Mouse (Mus musculus): Measurements from ENCODE around the gene Antxr1. TPM values are rescaled to one million over a fixed set of nuclear protein-coding genes. Genes with fewer than 3 reads are reported as not detected.

Antxr1 gene
- total RNA-seq, 2 experiments from 2014 or later, result 12.7 to 15.7 TPM

DNA sequence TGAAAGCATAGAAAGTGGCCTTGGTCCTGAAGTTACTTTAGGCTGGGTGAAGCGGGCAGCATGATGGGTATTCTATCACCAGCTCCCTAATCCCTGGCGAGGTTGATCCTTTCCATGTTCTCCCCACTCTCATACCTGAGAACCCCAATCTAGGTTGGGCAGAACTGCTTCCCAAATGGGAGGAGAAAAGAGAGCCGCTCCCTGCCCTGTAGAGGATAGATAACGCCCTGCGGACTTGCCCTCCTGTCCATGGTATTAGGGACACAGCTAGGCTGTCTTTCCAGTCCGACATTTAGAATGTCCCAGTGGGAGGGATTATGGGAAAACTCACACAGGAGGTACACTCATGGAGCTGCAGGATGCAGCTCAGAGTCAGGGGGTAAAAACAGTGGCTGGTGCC lies 165.3 kb downstream of the Antxr1 start:
- TF ChIP-seq CTCF (IDR thresholded peaks at IDR 0.05), result no peak
- DNase-seq (ENCODE audit: extremely low spot score in 1 of 2, low spot score in 2 of 2), result no peak

GRCm38 (mm10) chr6:87168021-87168420 lies 167.6 kb downstream of the Antxr1 start:
- DNase-seq (ENCODE audit: extremely low spot score in 1 of 2, low spot score in 2 of 2), result no peak
- intact Hi-C loops (cut with DNase I), result loop anchor here (5.0 kb wide), 1 partner anchor 89 kb away; no protein-coding TSS in a partner anchor
- no peak for TF ChIP-seq CTCF (IDR thresholded peaks at IDR 0.05)
- no peak overlapping the region for H3K27ac ChIP-seq
- H3K4me3 ChIP-seq, result no peak overlapping the region

More for the DNA sequence above, 165.3 kb downstream of the Antxr1 start:
- intact Hi-C loops (cut with DNase I), result no loop called here
- Histone ChIP-seq H3K27ac (no peak overlapping the region), H3K4me3 (no peak overlapping the region)

DNA sequence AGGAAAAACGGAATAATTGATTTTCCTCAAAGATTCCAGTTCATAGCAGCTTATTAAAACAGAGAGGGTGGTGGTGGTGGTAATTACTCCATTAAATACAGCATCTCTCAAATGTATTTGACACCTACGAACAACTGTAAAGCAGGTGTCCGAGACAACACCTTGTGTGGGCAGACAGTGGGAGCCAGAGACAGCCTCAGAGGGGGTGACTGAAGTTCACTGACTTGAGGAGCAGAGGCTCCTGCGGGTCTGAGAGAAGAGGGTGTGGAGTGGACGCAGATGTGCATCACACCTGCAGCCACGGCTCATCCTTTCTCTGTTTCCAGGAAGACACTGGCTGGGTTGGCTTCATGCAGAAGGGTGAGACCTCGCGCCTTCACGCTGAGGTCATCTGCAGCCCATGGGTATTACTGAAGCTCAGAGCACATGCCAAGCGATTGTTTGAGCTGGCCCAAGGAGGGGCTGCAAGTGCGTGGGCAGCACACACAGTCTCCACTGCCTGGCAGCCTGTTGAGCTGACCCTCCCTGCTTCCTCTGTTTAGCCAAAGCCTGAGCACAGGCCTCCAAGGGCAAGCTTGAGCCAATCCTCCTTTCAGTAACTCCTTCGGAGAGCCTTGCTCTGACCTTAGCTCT lies 168.8 kb downstream of the Antxr1 start:
- intact Hi-C loops (cut with DNase I), result loop anchor here (5.0 kb wide), 1 partner anchor 91 kb away; no protein-coding TSS in a partner anchor
- H3K27ac ChIP-seq, result peak overlapping the region; percentile 83; the same call in 1 of the 2 replicates

GRCm38 (mm10) chr6:87165536-87166311 lies 169.9 kb downstream of the Antxr1 start:
- no peak for TF ChIP-seq CTCF (IDR thresholded peaks at IDR 0.05)
- DNase-seq (ENCODE audit: extremely low spot score in 1 of 2, low spot score in 2 of 2), result peak; percentile 30 to 52
- intact Hi-C loops (cut with DNase I), result loop anchor here (1.0 to 5.0 kb wide), 2 partner anchors 18 to 92 kb away; no protein-coding TSS in a partner anchor
- peak overlapping the region; percentile 83 for H3K27ac ChIP-seq
- no peak overlapping the region for H3K4me3 ChIP-seq

More for the DNA sequence above, 168.8 kb downstream of the Antxr1 start:
- DNase-seq (ENCODE audit: extremely low spot score in 1 of 2, low spot score in 2 of 2), result no peak
- TF ChIP-seq CTCF (IDR thresholded peaks at IDR 0.05), result no peak
- H3K4me3 ChIP-seq, result no peak overlapping the region

DNA sequence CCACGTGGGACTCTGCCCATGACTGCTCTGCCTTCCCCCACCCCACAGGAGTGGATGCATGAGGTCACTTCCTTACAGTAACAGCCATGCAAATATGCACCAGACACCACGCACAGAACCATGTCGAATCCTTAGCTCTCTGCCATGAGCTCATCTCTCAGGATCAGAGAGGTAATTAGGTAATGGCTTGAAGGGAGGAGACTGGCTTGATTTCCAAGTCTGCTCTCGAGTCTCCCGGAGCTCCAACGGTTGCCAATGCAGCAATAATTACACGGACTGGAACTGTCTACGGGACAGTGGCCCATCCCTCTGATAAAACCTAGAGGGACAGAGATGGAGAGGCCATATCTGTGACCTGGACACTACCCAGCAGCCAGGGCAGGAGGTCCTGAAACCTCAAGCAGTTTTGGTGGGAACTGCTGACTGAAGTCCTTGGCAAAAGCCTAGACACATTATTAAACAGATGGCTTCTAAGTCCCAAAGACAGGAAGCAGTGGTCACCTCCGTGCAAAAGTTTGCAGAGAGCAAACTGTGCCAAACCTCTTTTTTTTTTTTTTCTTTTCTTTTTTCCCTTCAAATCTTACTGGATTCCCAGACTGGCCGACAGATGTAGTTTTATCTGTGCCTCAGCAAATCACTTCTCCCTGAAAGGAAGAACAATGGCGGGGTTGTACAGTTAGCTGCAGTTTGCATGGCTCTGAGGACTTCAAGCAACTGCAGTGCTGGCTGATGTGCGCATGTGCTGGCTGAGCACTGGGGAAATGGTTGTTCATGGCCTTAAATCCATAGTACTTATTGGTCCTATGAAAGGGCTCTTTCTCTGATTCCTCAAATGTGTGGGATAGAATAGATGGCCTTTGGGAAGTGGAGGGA lies 174.0 kb downstream of the Antxr1 start:
- intact Hi-C loops (cut with DNase I), result no loop called here
- DNase-seq (ENCODE audit: extremely low spot score in 1 of 2, low spot score in 2 of 2), result no peak
- Histone ChIP-seq H3K4me3 (no peak overlapping the region), H3K27ac (no peak overlapping the region)
- TF ChIP-seq CTCF (IDR thresholded peaks at IDR 0.05), result no peak

GRCm38 (mm10) chr6:87160196-87160595 lies 175.4 kb downstream of the Antxr1 start:
- no peak for TF ChIP-seq CTCF (IDR thresholded peaks at IDR 0.05)
- intact Hi-C loops (cut with DNase I), result no loop called here

GRCm38 (mm10) chr6:87158062-87158623 lies 177.5 kb downstream of the Antxr1 start:
- Histone ChIP-seq H3K4me3 (no peak overlapping the region), H3K27ac (no peak overlapping the region; the same call in 1 of the 2 replicates)
- intact Hi-C loops (cut with DNase I), result no loop called here
- TF ChIP-seq CTCF (IDR thresholded peaks at IDR 0.05), result no peak
- DNase-seq (ENCODE audit: extremely low spot score in 1 of 2, low spot score in 2 of 2), result no peak

More at GRCm38 (mm10) chr6:87160196-87160595, 175.4 kb downstream of the Antxr1 start:
- Histone ChIP-seq H3K4me3 (no peak overlapping the region), H3K27ac (no peak overlapping the region)
- no peak for DNase-seq (ENCODE audit: extremely low spot score in 1 of 2, low spot score in 2 of 2)

DNA sequence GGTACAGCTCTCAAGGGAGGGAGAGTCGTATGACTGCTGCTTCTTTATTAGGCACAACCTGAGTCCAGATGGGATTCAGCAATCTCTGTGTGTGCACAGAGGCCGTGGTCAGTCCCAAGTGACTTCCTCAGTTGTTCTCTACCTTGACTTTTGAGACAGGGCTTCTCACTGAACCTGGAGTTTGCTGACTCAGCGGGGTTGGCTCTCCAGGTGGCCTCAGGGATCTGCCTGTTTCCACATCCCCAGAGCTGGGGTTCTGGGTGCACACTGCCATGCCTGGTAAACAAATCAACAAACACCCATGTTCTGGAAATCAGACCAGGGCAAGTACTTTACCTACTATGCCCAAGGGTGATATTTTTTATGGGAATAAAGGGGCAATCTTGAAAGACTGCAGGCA lies 181.8 kb downstream of the Antxr1 start:
- H3K4me3 ChIP-seq, result no peak overlapping the region
- TF ChIP-seq CTCF (IDR thresholded peaks at IDR 0.05), result no peak
- no peak for DNase-seq (ENCODE audit: extremely low spot score in 1 of 2, low spot score in 2 of 2)
- H3K27ac ChIP-seq, result no peak overlapping the region
- intact Hi-C loops (cut with DNase I), result no loop called here

DNA sequence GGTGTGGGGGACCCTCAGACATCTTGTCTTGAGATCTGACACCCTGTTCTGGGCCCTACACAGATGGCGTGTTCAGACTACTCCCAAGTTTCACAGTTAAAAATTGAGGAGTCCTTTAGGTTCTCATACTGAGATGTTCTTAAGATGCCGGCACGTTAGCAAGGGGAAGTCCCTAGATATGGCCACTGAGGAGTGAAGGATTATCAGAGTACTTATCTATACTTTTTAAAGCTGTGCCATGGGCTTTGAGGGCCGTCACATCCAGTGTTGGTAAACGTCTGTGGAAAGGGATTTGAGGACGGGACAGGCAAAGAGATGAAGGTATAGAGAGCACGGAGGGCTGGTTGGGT lies 182.4 kb downstream of the Antxr1 start:
- no peak overlapping the region for H3K4me3 ChIP-seq
- no peak for TF ChIP-seq CTCF (IDR thresholded peaks at IDR 0.05)
- DNase-seq (ENCODE audit: extremely low spot score in 1 of 2, low spot score in 2 of 2), result no peak
- intact Hi-C loops (cut with DNase I), result no loop called here
- no peak overlapping the region for H3K27ac ChIP-seq

GRCm38 (mm10) chr6:87152461-87153230 lies 183.0 kb downstream of the Antxr1 start:
- Histone ChIP-seq H3K27ac (no peak overlapping the region), H3K4me3 (no peak overlapping the region)
- TF ChIP-seq CTCF (IDR thresholded peaks at IDR 0.05), result no peak
- no peak for DNase-seq (ENCODE audit: extremely low spot score in 1 of 2, low spot score in 2 of 2)
- intact Hi-C loops (cut with DNase I), result no loop called here

DNA sequence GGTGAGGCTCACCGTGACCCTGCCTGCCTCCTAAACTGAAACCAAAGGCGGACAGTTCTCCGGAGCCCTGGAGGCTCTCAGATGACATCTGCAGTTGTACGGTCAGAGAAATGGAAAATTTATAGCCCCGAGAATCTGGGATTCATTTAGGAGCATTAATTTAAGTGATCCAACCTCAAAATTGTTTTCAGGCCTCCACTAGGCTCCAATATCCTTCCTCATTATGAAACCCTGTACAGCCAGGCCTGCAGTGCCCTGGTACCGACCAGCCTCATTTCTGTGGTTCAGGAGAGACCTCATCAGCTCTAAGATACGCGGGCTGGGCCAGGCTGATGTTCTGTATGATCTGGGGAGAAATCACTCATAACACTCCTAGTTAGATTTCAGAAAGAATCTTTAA lies 184.2 kb downstream of the Antxr1 start:
- Histone ChIP-seq H3K4me3 (no peak overlapping the region), H3K27ac (no peak overlapping the region)
- intact Hi-C loops (cut with DNase I), result no loop called here
- DNase-seq (ENCODE audit: extremely low spot score in 1 of 2, low spot score in 2 of 2), result no peak
- TF ChIP-seq CTCF (IDR thresholded peaks at IDR 0.05), result no peak
